Mouse (Mus musculus) bone marrow macrophage, adult 2 months (primary cell): Measurements from ENCODE around the gene Ralgapa2.

Experiments used
- CTCF ChIP-seq: IDR thresholded peaks from 2 replicates; pipeline ENCODE4 v1.5.1; 2012; ENCODE audit warnings: low read depth, mild to moderate bottlenecking, low read length, moderate library complexity
- POLR2A ChIP-seq: IDR thresholded peaks from 2 replicates; pipeline ENCODE4 v1.6.1; 2012; ENCODE audit warnings: mild to moderate bottlenecking, low read depth, low read length, borderline replicate concordance

- no peak for TF ChIP-seq CTCF
- TF ChIP-seq POLR2A = no peak
These were observed 261.8 kb downstream of the Ralgapa2 start for GRCm38 (mm10) chr2:146250236-146250904.
